Mouse (Mus musculus) spleen, embryonic (tissue): ENCODE measurements around the gene Lmod2.

Source experiments
- CTCF ChIA-PET: fragments of 350-600 bp; sonication (Branson Sonifier 250); formaldehyde crosslinking; loops from one replicate; lab custom pipeline; 2022; lab: Charles Lee

Lmod2 gene

GRCm38 (mm10) chr6:24597500-24597899, at the start of gene Lmod2:
Lmod2 (plus strand) TSS chr6:24597762.
- CTCF ChIA-PET: no interaction called here

- CTCF ChIA-PET: no interaction called here
Measured at GRCm38 (mm10) chr6:24549801-24550200, 47.8 kb upstream of the Lmod2 start.

GRCm38 (mm10) chr6:24552046-24552445, 45.5 kb upstream of the Lmod2 start:
- CTCF ChIA-PET: no interaction called here

- CTCF ChIA-PET: no interaction called here
Measured at GRCm38 (mm10) chr6:24554427-24555086, 43.0 kb upstream of the Lmod2 start.

- CTCF ChIA-PET: no interaction called here
Measured at GRCm38 (mm10) chr6:24555488-24555887, 42.1 kb upstream of the Lmod2 start.

GRCm38 (mm10) chr6:24564081-24564480, 33.5 kb upstream of the Lmod2 start:
- CTCF ChIA-PET: no interaction called here

GRCm38 (mm10) chr6:24564886-24565285, 32.7 kb upstream of the Lmod2 start:
- CTCF ChIA-PET: no interaction called here

GRCm38 (mm10) chr6:24568963-24569362, 28.6 kb upstream of the Lmod2 start:
- CTCF ChIA-PET: no interaction called here

GRCm38 (mm10) chr6:24569711-24570110, 27.9 kb upstream of the Lmod2 start:
- CTCF ChIA-PET: no interaction called here

- CTCF ChIA-PET: no interaction called here
Measured at GRCm38 (mm10) chr6:24570278-24570677, 27.3 kb upstream of the Lmod2 start.

- CTCF ChIA-PET: no interaction called here
Measured at GRCm38 (mm10) chr6:24571126-24571525, 26.4 kb upstream of the Lmod2 start.

- CTCF ChIA-PET: no interaction called here
Measured at GRCm38 (mm10) chr6:24572431-24572830, 25.1 kb upstream of the Lmod2 start.

GRCm38 (mm10) chr6:24573319-24573718, 24.2 kb upstream of the Lmod2 start:
- CTCF ChIA-PET: interaction anchor here (0.6 kb wide), 1 partner anchor 12 kb away, joined by 13 read pairs; no protein-coding TSS in a partner anchor

- CTCF ChIA-PET: no interaction called here
Measured at GRCm38 (mm10) chr6:24583456-24583855, 14.1 kb upstream of the Lmod2 start.

- CTCF ChIA-PET: no interaction called here
Measured at GRCm38 (mm10) chr6:24585431-24586310, 11.9 kb upstream of the Lmod2 start.

GRCm38 (mm10) chr6:24586885-24587284, 10.7 kb upstream of the Lmod2 start:
- CTCF ChIA-PET: no interaction called here

- CTCF ChIA-PET: no interaction called here
Measured at GRCm38 (mm10) chr6:24590282-24590681, 7.3 kb upstream of the Lmod2 start.

- CTCF ChIA-PET: no interaction called here
Measured at GRCm38 (mm10) chr6:24591525-24592218, 5.9 kb upstream of the Lmod2 start.

- CTCF ChIA-PET: no interaction called here
Measured at GRCm38 (mm10) chr6:24599179-24599578, 1.6 kb downstream of the Lmod2 start.

- CTCF ChIA-PET: no interaction called here
Measured at GRCm38 (mm10) chr6:24599639-24600038, 2.1 kb downstream of the Lmod2 start.

GRCm38 (mm10) chr6:24600134-24600533, 2.6 kb downstream of the Lmod2 start:
- CTCF ChIA-PET: no interaction called here

GRCm38 (mm10) chr6:24600726-24601125, 3.2 kb downstream of the Lmod2 start:
- CTCF ChIA-PET: no interaction called here
